ENCODE assay signal across 8 mouse cellular contexts in genomic region chr11:95258490-95258889, GRCm38 (mm10). TPM values are rescaled to one million over a fixed set of nuclear protein-coding genes. Genes with fewer than 3 reads are reported as not detected.
DNase-seq lines count a peak whose midpoint lies in the region; ATAC-seq and TF ChIP-seq lines count a peak whose summit lies in the region.

No protein-coding gene starts in this region.

- peaks cover 61% of the 10 kb centered on the region for H3K27me3 ChIP-seq in erythroblast, embryonic 14.5 days (ENCODE audit: control insufficient read depth)
- H3K27me3 ChIP-seq in heart, embryonic 12.5 days (replicated peaks): 0 out of 2 replicates have a peak, but pooled peaks cover 14% of the 10 kb centered on the region
- no peaks in the 10 kb centered on the region for H3K27me3 ChIP-seq in kidney, postnatal 0 days (ENCODE audit: insufficient read depth, low read length)
- peaks cover 17% of the 10 kb centered on the region for H3K27me3 ChIP-seq in liver, embryonic 16.5 days (ENCODE audit: control insufficient read depth, insufficient read depth, low read depth, low read length)
- no peaks in the 10 kb centered on the region for H3K27me3 ChIP-seq in neural tube, embryonic 11.5 days (ENCODE audit: control insufficient read depth, insufficient read depth, low read length)
- no peaks in the 10 kb centered on the region for H3K27me3 ChIP-seq in stomach, embryonic 16.5 days (ENCODE audit: control insufficient read depth, insufficient read depth, low read length)

- H3K27ac ChIP-seq in heart, embryonic 12.5 days (ENCODE audit: poor library complexity, severe bottlenecking): no peak overlapping the region
- H3K27ac ChIP-seq in kidney, postnatal 0 days: peak overlapping the region; percentile 78
- peak overlapping the region; percentile 33 for H3K27ac ChIP-seq in liver, embryonic 16.5 days (ENCODE audit: low read length)
- no peak overlapping the region for H3K27ac ChIP-seq in neural tube, embryonic 11.5 days (ENCODE audit: low read depth, low read length)
- H3K27ac ChIP-seq in stomach, embryonic 16.5 days (ENCODE audit: low read length): peak overlapping the region; percentile 81

- H3K36me3 ChIP-seq in erythroblast, embryonic 14.5 days (ENCODE audit: control insufficient read depth): no peaks in the 10 kb centered on the region
- no peaks in the 10 kb centered on the region for H3K36me3 ChIP-seq in heart, embryonic 12.5 days
- no peaks in the 10 kb centered on the region for H3K36me3 ChIP-seq in kidney, postnatal 0 days (ENCODE audit: insufficient read depth, low read length)
- H3K36me3 ChIP-seq in liver, embryonic 16.5 days (ENCODE audit: control insufficient read depth, insufficient read depth): no peaks in the 10 kb centered on the region
- no peaks in the 10 kb centered on the region for H3K36me3 ChIP-seq in neural tube, embryonic 11.5 days (ENCODE audit: control insufficient read depth, insufficient read depth, low read length)
- no peaks in the 10 kb centered on the region for H3K36me3 ChIP-seq in stomach, embryonic 16.5 days (ENCODE audit: control insufficient read depth, insufficient read depth, low read length)

- H3K9ac ChIP-seq in heart, embryonic 12.5 days: peak overlapping the region; percentile 78
- H3K9ac ChIP-seq in kidney, postnatal 0 days (ENCODE audit: low read depth, low read length): peak overlapping the region; percentile 70
- H3K9ac ChIP-seq in liver, embryonic 16.5 days (ENCODE audit: low read depth, low read length): peak overlapping the region; percentile 68
- H3K9ac ChIP-seq in neural tube, embryonic 11.5 days (ENCODE audit: low read length): peak overlapping the region; percentile 69
- H3K9ac ChIP-seq in stomach, embryonic 16.5 days (ENCODE audit: low read length): peak overlapping the region; percentile 83

- DNase-seq in CD4-positive helper T cell, adult 2 months (ENCODE audit: low read depth, low spot score): peak; percentile 77
- peak; percentile 46 for DNase-seq in brain, adult 2 months (ENCODE audit: low read depth, low spot score)
- DNase-seq in kidney, postnatal 0 days (ENCODE audit: low spot score): peak; percentile 89
- peak; percentile 76 for DNase-seq in neural tube, embryonic 11.5 days (ENCODE audit: low spot score)

- peaks cover 19% of the 10 kb centered on the region for H3K4me1 ChIP-seq in erythroblast, embryonic 14.5 days (ENCODE audit: control insufficient read depth)
- H3K4me1 ChIP-seq in heart, embryonic 12.5 days (replicated peaks): peaks cover 9% of the 10 kb centered on the region; the same call in 1 of the 2 replicates
- no peaks in the 10 kb centered on the region for H3K4me1 ChIP-seq in kidney, postnatal 0 days (replicated peaks; ENCODE audit: insufficient read depth, low read length)
- H3K4me1 ChIP-seq in liver, embryonic 16.5 days (ENCODE audit: control insufficient read depth, low read depth, low read length): peaks cover 15% of the 10 kb centered on the region
- H3K4me1 ChIP-seq in neural tube, embryonic 11.5 days (ENCODE audit: control insufficient read depth, insufficient read depth, low read length): no peaks in the 10 kb centered on the region
- H3K4me1 ChIP-seq in stomach, embryonic 16.5 days (ENCODE audit: control insufficient read depth, insufficient read depth, low read length): peaks cover 6% of the 10 kb centered on the region; the same call in 1 of the 2 replicates

- H3K9me3 ChIP-seq in erythroblast, embryonic 14.5 days (ENCODE audit: control insufficient read depth, low read length): no peaks in the 10 kb centered on the region
- no peaks in the 10 kb centered on the region for H3K9me3 ChIP-seq in heart, embryonic 12.5 days (replicated peaks)
- no peaks in the 10 kb centered on the region for H3K9me3 ChIP-seq in kidney, postnatal 0 days (replicated peaks; ENCODE audit: low read length)
- no peaks in the 10 kb centered on the region for H3K9me3 ChIP-seq in liver, embryonic 16.5 days (replicated peaks; ENCODE audit: control insufficient read depth, low read length)
- no peaks in the 10 kb centered on the region for H3K9me3 ChIP-seq in neural tube, embryonic 11.5 days (ENCODE audit: control insufficient read depth, low read length)
- H3K9me3 ChIP-seq in stomach, embryonic 16.5 days (replicated peaks; ENCODE audit: control insufficient read depth, low read length): no peaks in the 10 kb centered on the region

- WGBS in heart, embryonic 12.5 days: 1% methylated on average over 26 of the region's 26 CpGs
- WGBS in kidney, postnatal 0 days: under 1% methylated on average over 26 of the region's 26 CpGs
- 1% methylated on average over 26 of the region's 26 CpGs for WGBS in liver, embryonic 16.5 days (ENCODE audit: insufficient replicate concordance)
- WGBS in neural tube, embryonic 11.5 days: 1% methylated on average over 26 of the region's 26 CpGs
- under 1% methylated on average over 26 of the region's 26 CpGs for WGBS in stomach, embryonic 16.5 days

- peak; percentile 51 for ATAC-seq in heart, embryonic 12.5 days (ENCODE audit: insufficient number of reproducible peaks, low FRiP score)
- ATAC-seq in kidney, postnatal 0 days (replicated peaks; ENCODE audit: low FRiP score, low read depth): peak; percentile 62
- ATAC-seq in liver, embryonic 16.5 days (ENCODE audit: low read depth): peak; percentile 60
- peak; percentile 62 for ATAC-seq in neural tube, embryonic 11.5 days (ENCODE audit: insufficient read depth, low FRiP score, low TSS enrichment)
- peak; percentile 49; the same call in 1 of the 2 replicates for ATAC-seq in stomach, embryonic 16.5 days (ENCODE audit: insufficient read depth, low FRiP score)

- peak; percentile 65 for TF ChIP-seq CTCF in kidney, postnatal 0 days (IDR thresholded peaks at IDR 0.05; ENCODE audit: low read depth)

- peak overlapping the region; percentile 66 for H3K4me3 ChIP-seq in erythroblast, embryonic 14.5 days (replicated peaks)
- H3K4me3 ChIP-seq in heart, embryonic 12.5 days: peak overlapping the region; percentile 57
- peak overlapping the region; percentile 47 for H3K4me3 ChIP-seq in kidney, postnatal 0 days (replicated peaks; ENCODE audit: low read depth, low read length)
- peak overlapping the region; percentile 68 for H3K4me3 ChIP-seq in liver, embryonic 16.5 days (ENCODE audit: low read depth, low read length)
- H3K4me3 ChIP-seq in neural tube, embryonic 11.5 days (ENCODE audit: low read depth, low read length): peak overlapping the region; percentile 43
- peak overlapping the region; percentile 73 for H3K4me3 ChIP-seq in stomach, embryonic 16.5 days (replicated peaks; ENCODE audit: low read length)

- H3K4me2 ChIP-seq in heart, embryonic 12.5 days: peak overlapping the region; percentile 89
- H3K4me2 ChIP-seq in kidney, postnatal 0 days (ENCODE audit: low read length): peak overlapping the region; percentile 96
- H3K4me2 ChIP-seq in liver, embryonic 16.5 days (ENCODE audit: low read depth, low read length): peak overlapping the region; percentile 96
- H3K4me2 ChIP-seq in neural tube, embryonic 11.5 days (ENCODE audit: low read depth): peak overlapping the region; percentile 69
- H3K4me2 ChIP-seq in stomach, embryonic 16.5 days (ENCODE audit: low read depth, low read length): peak overlapping the region; percentile 97

RNA-seq across cellular contexts. Expression of gene Tac4, which starts 2.8 kb away (rescaled TPM):
- not detected in 2 replicates for polyA plus RNA-seq in erythroblast, embryonic 14.5 days (2012)
- not detected in 2 replicates for polyA plus RNA-seq in heart, embryonic 12.5 days (2016; fragmentation: Nextera tagmentation; extraction: Ambion mirVana)
- 0.09 TPM in 1 of 2 replicates, not detected in the other for polyA plus RNA-seq in kidney, postnatal 0 days (2015; fragmentation: Nextera tagmentation; extraction: Ambion mirVana)
- not detected in 2 replicates for polyA plus RNA-seq in liver, embryonic 16.5 days (2015; fragmentation: Nextera tagmentation; extraction: Ambion mirVana)
- polyA plus RNA-seq in neural tube, embryonic 11.5 days (2014; fragmentation: Nextera tagmentation; extraction: Ambion mirVana): 0.24 and 0.32 TPM in 2 replicates
- polyA plus RNA-seq in stomach, embryonic 16.5 days (2015; fragmentation: Nextera tagmentation; extraction: Ambion mirVana): 0.10 and 0.24 TPM in 2 replicates

RNA-seq across cellular contexts. Expression of gene Kat7, which starts 51.6 kb away (rescaled TPM):
- 1.3 and 1.4 TPM in 2 replicates for polyA plus RNA-seq in erythroblast, embryonic 14.5 days (2012)
- polyA plus RNA-seq in heart, embryonic 12.5 days (2016; fragmentation: Nextera tagmentation; extraction: Ambion mirVana): 56.0 and 58.3 TPM in 2 replicates
- polyA plus RNA-seq in kidney, postnatal 0 days (2015; fragmentation: Nextera tagmentation; extraction: Ambion mirVana): 49.0 and 52.1 TPM in 2 replicates
- 29.4 and 31.2 TPM in 2 replicates for polyA plus RNA-seq in liver, embryonic 16.5 days (2015; fragmentation: Nextera tagmentation; extraction: Ambion mirVana)
- polyA plus RNA-seq in neural tube, embryonic 11.5 days (2014; fragmentation: Nextera tagmentation; extraction: Ambion mirVana): 86.8 and 87.9 TPM in 2 replicates
- 59.3 and 66.0 TPM in 2 replicates for polyA plus RNA-seq in stomach, embryonic 16.5 days (2015; fragmentation: Nextera tagmentation; extraction: Ambion mirVana)

Comparison
In these comparisons a context has a peak if more than half of its experiments do, and no peak if none do; other contexts are left out.
1. H3K27ac ChIP-seq: peak in kidney, postnatal 0 days (single experiment), liver, embryonic 16.5 days (single experiment) and stomach, embryonic 16.5 days (single experiment); none in heart, embryonic 12.5 days (single experiment) and neural tube, embryonic 11.5 days (single experiment).
2. RNA of gene Kat7, which starts 51.6 kb away (polyA plus RNA-seq): 86.8 to 87.9 TPM in neural tube, embryonic 11.5 days, 59.3 to 66.0 TPM in stomach, embryonic 16.5 days, 56.0 to 58.3 TPM in heart, embryonic 12.5 days, 49.0 to 52.1 TPM in kidney, postnatal 0 days and 29.4 to 31.2 TPM in liver, embryonic 16.5 days; 1.3 to 1.4 TPM in erythroblast, embryonic 14.5 days; every median in the first group is over 10 times any median in the second.
3. Peak in every context shown above with its lines, with median percentiles within 50 percentile points of each other: DNase-seq, H3K4me3 ChIP-seq, ATAC-seq, H3K4me2 ChIP-seq and H3K9ac ChIP-seq.